Comparison of ENCODE assay signal across 8 mouse cellular contexts in the genomic region with DNA sequence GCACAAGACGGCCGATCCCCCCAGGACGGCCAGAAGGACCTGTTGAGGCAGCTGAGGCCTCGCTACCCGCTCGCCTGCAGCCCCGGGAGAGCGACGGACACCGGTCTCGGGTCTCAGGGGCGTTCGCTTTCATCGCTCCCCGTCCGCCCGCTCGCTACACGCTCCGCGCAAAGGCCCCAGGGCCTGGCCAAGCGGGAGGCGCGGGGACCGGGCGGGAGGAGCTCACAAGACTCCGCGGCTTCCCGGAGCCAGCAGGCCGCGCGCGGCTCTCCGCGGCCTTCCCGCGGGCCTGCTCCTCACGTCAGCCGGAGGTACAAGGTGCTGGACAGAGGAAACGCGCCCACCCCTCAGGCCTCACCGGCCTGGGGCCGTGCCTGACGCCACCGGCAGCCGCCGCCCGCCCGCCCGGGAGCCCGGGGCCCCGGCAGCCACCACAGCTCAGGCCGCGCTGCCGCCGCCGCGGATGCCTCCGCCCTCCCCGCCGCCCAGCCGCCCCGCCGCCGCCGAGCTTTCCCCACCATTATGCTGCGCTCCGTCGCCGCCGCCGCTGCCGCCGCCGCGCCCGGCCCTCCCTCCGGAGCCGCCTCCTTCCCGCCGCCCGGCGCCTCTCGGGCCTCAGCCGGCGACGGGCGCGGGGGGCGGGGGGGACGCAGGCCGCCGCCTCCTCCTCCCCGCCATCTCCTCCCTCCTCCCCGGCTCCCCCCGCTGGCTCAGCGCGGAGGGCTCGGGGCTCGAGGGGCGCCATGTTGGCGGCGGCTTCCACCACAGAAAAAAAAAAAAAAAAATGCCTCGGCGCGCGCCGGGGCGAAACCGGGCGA. TPM values are rescaled to one million over a fixed set of nuclear protein-coding genes. Genes with fewer than 3 reads are reported as not detected.
DNase-seq lines count a peak whose midpoint lies in the region; ATAC-seq and TF ChIP-seq lines count a peak whose summit lies in the region.

No protein-coding gene starts in this region.

- H3K9me3 ChIP-seq in embryonic facial prominence, embryonic 11.5 days (replicated peaks; ENCODE audit: control insufficient read depth, low read length): no peaks in the 10 kb centered on the region

- 1% methylated on average over 54 of the region's 111 CpGs for WGBS in embryonic facial prominence, embryonic 11.5 days
- 1% methylated on average over 88 of the region's 111 CpGs for WGBS in heart, adult 2 months
- WGBS in liver, adult 2 months: under 1% methylated on average over 87 of the region's 111 CpGs

- ATAC-seq in monocyte, adult 5-6 weeks (replicated peaks; ENCODE audit: insufficient number of reproducible peaks, low FRiP score, low TSS enrichment, poor library complexity, severe bottlenecking): no peak
- peak; percentile 60 for ATAC-seq in embryonic facial prominence, embryonic 11.5 days (replicated peaks; ENCODE audit: insufficient number of reproducible peaks, low FRiP score, low TSS enrichment, low read depth)

- H3K27ac ChIP-seq in embryonic facial prominence, embryonic 11.5 days (replicated peaks; ENCODE audit: low read depth, low read length): peak overlapping the region; percentile 100
- peak overlapping the region; percentile 93 for H3K27ac ChIP-seq in heart, adult 2 months
- peak overlapping the region; percentile 83 for H3K27ac ChIP-seq in liver, adult 2 months (replicated peaks; ENCODE audit: insufficient read depth, low read depth, low read length)

- DNase-seq in monocyte, adult 2 months (ENCODE audit: low read depth in 1 of 2, low spot score in 2 of 2): peak; percentile 9 to 41
- DNase-seq in embryonic facial prominence, embryonic 11.5 days (ENCODE audit: low spot score): peak; percentile 75
- peak; percentile 85 to 88 for DNase-seq in heart, adult 2 months
- peak; percentile 58 to 59 for DNase-seq in kidney, adult 8-10 months
- peak; percentile 47 for DNase-seq in liver, adult 2 months (ENCODE audit: extremely low read depth, low read depth, low spot score)
- peak; percentile 60 to 86 for DNase-seq in spleen, postnatal 4 days (ENCODE audit: low spot score in 2 of 2)

- H3K4me3 ChIP-seq in embryonic facial prominence, embryonic 11.5 days (ENCODE audit: low read depth, low read length): peak overlapping the region; percentile 94
- peak overlapping the region; percentile 86 for H3K4me3 ChIP-seq in heart, adult 2 months
- H3K4me3 ChIP-seq in liver, adult 2 months (ENCODE audit: insufficient read depth, low read depth, low read length): peak overlapping the region; percentile 96
- peak overlapping the region; percentile 63 for H3K4me3 ChIP-seq in myocyte

- H3ac ChIP-seq in myocyte (ENCODE audit: control insufficient read depth, insufficient read length): peak overlapping the region; percentile 100

- peak overlapping the region; percentile 70 for H3K4me2 ChIP-seq in embryonic facial prominence, embryonic 11.5 days (ENCODE audit: low read depth, low read length)
- peak overlapping the region; percentile 87 for H3K4me2 ChIP-seq in myocyte (ENCODE audit: low read depth)

- H3K27me3 ChIP-seq in embryonic facial prominence, embryonic 11.5 days (ENCODE audit: control insufficient read depth, insufficient read depth, low read length): no peaks in the 10 kb centered on the region
- H3K27me3 ChIP-seq in heart, adult 2 months (ENCODE audit: control insufficient read depth, insufficient read depth, low read length): no peaks in the 10 kb centered on the region
- no peaks in the 10 kb centered on the region for H3K27me3 ChIP-seq in liver, adult 2 months (ENCODE audit: control insufficient read depth, insufficient read depth, low read length)
- no peaks in the 10 kb centered on the region for H3K27me3 ChIP-seq in myocyte (ENCODE audit: control insufficient read depth, insufficient read depth, insufficient read length)

- H3K9ac ChIP-seq in embryonic facial prominence, embryonic 11.5 days (replicated peaks; ENCODE audit: low read length): peak overlapping the region; percentile 100
- peak overlapping the region; percentile 100 for H3K9ac ChIP-seq in heart, adult 2 months (ENCODE audit: low read depth, low read length)
- H3K9ac ChIP-seq in liver, adult 2 months (ENCODE audit: low read depth, low read length): peak overlapping the region; percentile 99

- TF ChIP-seq POLR2A in heart, adult 2 months (IDR thresholded peaks at IDR 0.05; ENCODE audit: insufficient read depth, low read depth, low read length): no peak
- 0 out of 2 replicates have a peak, but pooled peaks have one; percentile 20 for TF ChIP-seq POLR2A in liver, adult 2 months (IDR thresholded peaks at IDR 0.05; ENCODE audit: extremely low read depth, insufficient read depth, low read length)
- peak; percentile 58 for TF ChIP-seq POLR2A in myocyte (IDR thresholded peaks at IDR 0.05; ENCODE audit: insufficient read length, low read depth)

- TF ChIP-seq CTCF in heart, adult 2 months (IDR thresholded peaks at IDR 0.05): no peak
- TF ChIP-seq CTCF in liver, adult 2 months (IDR thresholded peaks at IDR 0.05; ENCODE audit: low read depth, low read length): no peak

- intact Hi-C loops in heart, adult 2 months (cut with DNase I): loop anchor here (5.0 kb wide), 1 partner anchor 672 kb away; the partner anchor contains the start of gene Larp4b

- no peaks in the 10 kb centered on the region; the same call in none of the 2 replicates for H3K4me1 ChIP-seq in embryonic facial prominence, embryonic 11.5 days (ENCODE audit: control insufficient read depth, insufficient read depth, low read length)
- H3K4me1 ChIP-seq in heart, adult 2 months (ENCODE audit: control insufficient read depth, insufficient read depth, low read length): peaks cover 7% of the 10 kb centered on the region
- peaks cover 8% of the 10 kb centered on the region for H3K4me1 ChIP-seq in liver, adult 2 months (ENCODE audit: control insufficient read depth, insufficient read depth, low read length)

- peaks cover 4% of the 10 kb centered on the region for H3K79me2 ChIP-seq in heart, adult 2 months (replicated peaks; ENCODE audit: control insufficient read depth, insufficient read depth, low read length)
- H3K79me2 ChIP-seq in liver, adult 2 months (ENCODE audit: control insufficient read depth, insufficient read depth, low read length): peaks cover 16% of the 10 kb centered on the region; the same call in 1 of the 2 replicates
- peaks cover 47% of the 10 kb centered on the region for H3K79me2 ChIP-seq in myocyte (ENCODE audit: control insufficient read depth, insufficient read depth)

- no peaks in the 10 kb centered on the region for H3K36me3 ChIP-seq in embryonic facial prominence, embryonic 11.5 days (replicated peaks; ENCODE audit: control insufficient read depth, insufficient read depth, low read depth, low read length)
- H3K36me3 ChIP-seq in heart, adult 2 months (ENCODE audit: control insufficient read depth, insufficient read depth, low read length): peaks cover 5% of the 10 kb centered on the region
- no peaks in the 10 kb centered on the region for H3K36me3 ChIP-seq in liver, adult 2 months (ENCODE audit: control insufficient read depth, insufficient read depth, low read length)
- no peaks in the 10 kb centered on the region for H3K36me3 ChIP-seq in myocyte (ENCODE audit: control insufficient read depth, insufficient read depth)

- no peak for TF ChIP-seq EP300 in heart, adult 2 months (IDR thresholded peaks at IDR 0.05; ENCODE audit: insufficient read depth, low read depth, low read length)

TF ChIP-seq in myocyte, 11 proteins besides CTCF, POLR2A, EP300 and RAD21:
- TF ChIP-seq TCF12 (IDR thresholded peaks at IDR 0.05; ENCODE audit: insufficient read depth, poor library complexity, severe bottlenecking) (no peak), E2F4 (IDR thresholded peaks at IDR 0.05; ENCODE audit: insufficient read depth) (no peak), REST (IDR thresholded peaks at IDR 0.05; ENCODE audit: insufficient read depth, insufficient read length) (no peak), MAX (IDR thresholded peaks at IDR 0.05; ENCODE audit: low read depth) (no peak), MYOD1 (IDR thresholded peaks at IDR 0.05; ENCODE audit: control insufficient read depth in 1 of 3, insufficient read length in 2 of 3, low read depth in 2 of 3) (no peak), TCF3 (IDR thresholded peaks at IDR 0.05; ENCODE audit: insufficient read length, low read depth) (no peak)

RNA-seq across cellular contexts. Expression of gene Zmynd11, which starts 1.1 kb away (rescaled TPM):
- 66.6 to 184 TPM (median 92.9 TPM) in 3 replicates for total RNA-seq in monocyte, adult 5-6 weeks (2017)
- polyA plus RNA-seq in embryonic facial prominence, embryonic 11.5 days (2014; fragmentation: Nextera tagmentation; extraction: Ambion mirVana): 123 and 132 TPM in 2 replicates
- 100 to 1,000 TPM; 115 to 129 TPM for total RNA-seq in heart, adult 2 months (2021)
- polyA plus RNA-seq in heart, adult 2 months (2012; rRNA removed): 48.0 and 83.6 TPM in 2 replicates
- 32.7 and 35.5 TPM in 2 replicates for total RNA-seq in liver, adult 2 months (2014; rRNA removed)
- 16.5 and 21.6 TPM in 2 replicates for polyA plus RNA-seq in liver, adult 2 months (2012; rRNA removed)
- 39.1 TPM for polyA plus RNA-seq in myocyte (2012; fragmentation: generic; extraction: Trizol)

Comparison
In these comparisons a context has a peak if more than half of its experiments do, and no peak if none do; other contexts are left out.
1. DNase-seq: peak in every context shown above with its lines; median percentile 86 in heart, adult 2 months; 75 in embryonic facial prominence, embryonic 11.5 days; 73 in spleen, postnatal 4 days; 58 in kidney, adult 8-10 months; 47 in liver, adult 2 months; 25 in monocyte, adult 2 months.